Mouse (Mus musculus) brain, embryonic 18.5 days (tissue): ENCODE results near the gene Krt1.

Source experiments
- DNase-seq: peaks from one replicate; pipeline ENCODE4 v3.0.0-alpha.2; 2012; ENCODE audit warnings: low read depth, low spot score

Gene Krt1

GRCm38 (mm10) chr15:101803052-101803822 lies 47.4 kb downstream of the Krt1 start:
- no peak for DNase-seq

- DNase-seq, result no peak
Observed at GRCm38 (mm10) chr15:101802296-101802835, 48.2 kb downstream of the Krt1 start, which contains the start of gene Krt73. TSS of gene Krt73 (minus strand) at chr15:101802346.
